Mouse (Mus musculus) forebrain, embryonic 11.5 days (tissue): Measurements from ENCODE around the gene Znrf3. TPM values are rescaled to one million over a fixed set of nuclear protein-coding genes. Genes with fewer than 3 reads are reported as not detected.

Experiments
- ATAC-seq: fragments of 200-750 bp; cut with Nextera tagmentation; replicated peaks from 2 replicates; pipeline ENCODE4 v1.8.0; 2017; ENCODE audit warnings: moderate TSS enrichment; ENCODE audit not compliant: low FRiP score
- DNase-seq: peaks from one replicate; pipeline ENCODE4 v3.0.0-alpha.2; 2017; ENCODE audit warnings: low spot score
- H3K27ac ChIP-seq: fragments of 300-500 bp; sonication (generic); 2 replicates; pipeline ENCODE4 v1.5.1; 2014; ENCODE audit warnings: low read depth, low read length
- H3K27me3 ChIP-seq: fragments of 300-500 bp; sonication (generic); 2 replicates; pipeline ENCODE4 v1.6.1; 2014; ENCODE audit warnings: mild to moderate bottlenecking, low read length, mixed read lengths; ENCODE audit not compliant: control insufficient read depth, insufficient read depth
- H3K36me3 ChIP-seq: fragments of 300-500 bp; sonication (generic); 2 replicates; pipeline ENCODE4 v1.6.1; 2014; ENCODE audit warnings: mild to moderate bottlenecking, low read length, moderate library complexity, mixed read lengths; ENCODE audit not compliant: control insufficient read depth, insufficient read depth
- H3K4me1 ChIP-seq: fragments of 300-500 bp; sonication (generic); replicated peaks from 2 replicates; pipeline ENCODE4 v1.6.1; 2014; ENCODE audit warnings: low read length, mixed read lengths; ENCODE audit not compliant: control insufficient read depth, insufficient read depth
- H3K4me2 ChIP-seq: fragments of 300-500 bp; sonication (generic); 2 replicates; pipeline ENCODE4 v1.6.1; 2014; ENCODE audit warnings: low read depth, mild to moderate bottlenecking, low read length, moderate library complexity, mixed read lengths; ENCODE audit not compliant: severe bottlenecking
- H3K4me3 ChIP-seq: fragments of 300-500 bp; sonication (generic); 2 replicates; pipeline ENCODE4 v1.5.1; 2014; ENCODE audit warnings: low read depth, low read length
- H3K9ac ChIP-seq: fragments of 300-500 bp; sonication (generic); 2 replicates; pipeline ENCODE4 v1.6.1; 2014; ENCODE audit warnings: low read length
- H3K9me3 ChIP-seq: fragments of 300-500 bp; sonication (generic); 2 replicates; pipeline ENCODE4 v1.6.1; 2016; ENCODE audit warnings: low read length, mixed read lengths; ENCODE audit not compliant: control insufficient read depth
- WGBS: fragments of 180-500 bp; shearing (Covaris S2); extraction: QIAGEN DNeasy Blood & Tissue Kit; methylation state at CpG from one replicate; pipeline ENCODE4 v1.1.7; 2014; 5-methylcytosine and 5-hydroxymethylcytosine counted together
- polyA plus RNA-seq: library from polyadenylated mRNA; unstranded; fragments of >200 nt; fragmentation: Nextera tagmentation; extraction: Ambion mirVana; gene quantifications from 2 replicates; pipeline ENCODE4 v1.2.1, GENCODE M21; 2014

Gene Znrf3
- polyA plus RNA-seq, 1 experiment from 2014 or later: 12.9 TPM

GRCm38 (mm10) chr11:5290691-5291090 lies 154.0 kb downstream of the Znrf3 start:
- no peak for ATAC-seq
- Histone ChIP-seq H3K27ac (no peak overlapping the region), H3K4me1 (no peaks in the 10 kb centered on the region; the same call in 1 of the 2 replicates), H3K36me3 (no peaks in the 10 kb centered on the region), H3K9ac (no peak overlapping the region), H3K9me3 (no peaks in the 10 kb centered on the region), H3K4me3 (no peak overlapping the region), H3K27me3 (no peaks in the 10 kb centered on the region), H3K4me2 (no peak overlapping the region)
- 16% methylated on average over 5 of the region's 5 CpGs for WGBS
- peak; percentile 81 for DNase-seq

- DNase-seq (no peak), ATAC-seq (no peak)
- H3K9ac ChIP-seq: no peak overlapping the region
- H3K4me1 ChIP-seq: no peaks in the 10 kb centered on the region; the same call in 1 of the 2 replicates
- no peaks in the 10 kb centered on the region for H3K9me3 ChIP-seq
- no peak overlapping the region for H3K4me2 ChIP-seq
- no peak overlapping the region for H3K4me3 ChIP-seq
- WGBS: 90% methylated on average over 4 of the region's 4 CpGs
- H3K36me3 ChIP-seq: no peaks in the 10 kb centered on the region; the same call in 1 of the 2 replicates
- no peak overlapping the region for H3K27ac ChIP-seq
- H3K27me3 ChIP-seq: no peaks in the 10 kb centered on the region
Observed at GRCm38 (mm10) chr11:5289826-5290580, 154.6 kb downstream of the Znrf3 start.

- H3K9me3 ChIP-seq: no peaks in the 10 kb centered on the region
- DNase-seq (no peak), ATAC-seq (no peak)
- no peak overlapping the region for H3K4me2 ChIP-seq
- H3K4me3 ChIP-seq: no peak overlapping the region
- H3K36me3 ChIP-seq: peaks cover 3% of the 10 kb centered on the region; the same call in 1 of the 2 replicates
- 90% methylated on average over 2 of the region's 2 CpGs for WGBS
- H3K9ac ChIP-seq: no peak overlapping the region
- H3K27ac ChIP-seq: no peak overlapping the region
- H3K4me1 ChIP-seq: no peaks in the 10 kb centered on the region
- no peaks in the 10 kb centered on the region for H3K27me3 ChIP-seq
Observed at GRCm38 (mm10) chr11:5283987-5284386, 160.7 kb downstream of the Znrf3 start.

GRCm38 (mm10) chr11:5280932-5281331 lies 163.7 kb downstream of the Znrf3 start:
- Histone ChIP-seq H3K9ac (no peak overlapping the region), H3K4me3 (no peak overlapping the region), H3K4me2 (no peak overlapping the region), H3K27me3 (no peaks in the 10 kb centered on the region), H3K9me3 (no peaks in the 10 kb centered on the region), H3K4me1 (no peaks in the 10 kb centered on the region), H3K27ac (no peak overlapping the region), H3K36me3 (peaks cover 3% of the 10 kb centered on the region; the same call in 1 of the 2 replicates)
- ATAC-seq (no peak), DNase-seq (no peak)
- WGBS: 89% methylated on average over 7 of the region's 7 CpGs

GRCm38 (mm10) chr11:5278463-5278862 lies 166.2 kb downstream of the Znrf3 start:
- H3K4me3 ChIP-seq: no peak overlapping the region
- no peaks in the 10 kb centered on the region for H3K9me3 ChIP-seq
- DNase-seq (no peak), ATAC-seq (no peak)
- no peaks in the 10 kb centered on the region for H3K4me1 ChIP-seq
- no peak overlapping the region for H3K4me2 ChIP-seq
- H3K27me3 ChIP-seq: no peaks in the 10 kb centered on the region
- no peak overlapping the region for H3K27ac ChIP-seq
- H3K9ac ChIP-seq: no peak overlapping the region
- peaks cover 3% of the 10 kb centered on the region; the same call in 1 of the 2 replicates for H3K36me3 ChIP-seq
- WGBS: 87% methylated on average over 2 of the region's 2 CpGs

- no peaks in the 10 kb centered on the region for H3K4me1 ChIP-seq
- H3K27ac ChIP-seq: no peak overlapping the region
- H3K9ac ChIP-seq: no peak overlapping the region
- H3K27me3 ChIP-seq: no peaks in the 10 kb centered on the region
- WGBS: 74% methylated on average over 5 of the region's 5 CpGs
- DNase-seq (no peak), ATAC-seq (no peak)
- H3K36me3 ChIP-seq: peaks cover 3% of the 10 kb centered on the region; the same call in 1 of the 2 replicates
- no peaks in the 10 kb centered on the region for H3K9me3 ChIP-seq
- H3K4me2 ChIP-seq: no peak overlapping the region
- H3K4me3 ChIP-seq: no peak overlapping the region
Observed at GRCm38 (mm10) chr11:5277307-5277971, 167.2 kb downstream of the Znrf3 start.

- no peaks in the 10 kb centered on the region for H3K9me3 ChIP-seq
- WGBS: 88% methylated on average over 4 of the region's 4 CpGs
Observed at GRCm38 (mm10) chr11:5275216-5275615, 169.4 kb downstream of the Znrf3 start.

GRCm38 (mm10) chr11:5272536-5273234 lies 172.0 kb downstream of the Znrf3 start:
- no peaks in the 10 kb centered on the region for H3K4me1 ChIP-seq
- no peak overlapping the region for H3K27ac ChIP-seq
- no peaks in the 10 kb centered on the region for H3K9me3 ChIP-seq
- H3K36me3 ChIP-seq: no peaks in the 10 kb centered on the region
- DNase-seq (no peak), ATAC-seq (no peak)
- WGBS: 83% methylated on average over 9 of the region's 9 CpGs
- H3K9ac ChIP-seq: no peak overlapping the region
- H3K4me2 ChIP-seq: no peak overlapping the region
- no peak overlapping the region for H3K4me3 ChIP-seq
- H3K27me3 ChIP-seq: no peaks in the 10 kb centered on the region

More at GRCm38 (mm10) chr11:5275216-5275615, 169.4 kb downstream of the Znrf3 start:
- Histone ChIP-seq H3K27ac (no peak overlapping the region), H3K4me2 (no peak overlapping the region), H3K36me3 (no peaks in the 10 kb centered on the region), H3K27me3 (no peaks in the 10 kb centered on the region), H3K9ac (no peak overlapping the region), H3K4me3 (no peak overlapping the region), H3K4me1 (no peaks in the 10 kb centered on the region)
- no peak for ATAC-seq
- no peak for DNase-seq
